In genomic region chr3:52087636-52088280, GRCm38 (mm10) we compare ENCODE assay signal across 8 mouse cellular contexts. TPM values are rescaled to one million over a fixed set of nuclear protein-coding genes. Genes with fewer than 3 reads are reported as not detected.
DNase-seq lines count a peak whose midpoint lies in the region; ATAC-seq and TF ChIP-seq lines count a peak whose summit lies in the region.

No protein-coding gene starts in this region.

- ATAC-seq in kidney, embryonic 16.5 days (ENCODE audit: low FRiP score, low TSS enrichment) = no peak; the same call in 1 of the 2 replicates
- ATAC-seq in intestine, embryonic 14.5 days (replicated peaks; ENCODE audit: low FRiP score, low TSS enrichment, low read depth) = no peak

- H3K36me3 ChIP-seq in kidney, embryonic 16.5 days (ENCODE audit: insufficient read depth, low read length) = no peaks in the 10 kb centered on the region
- no peaks in the 10 kb centered on the region for H3K36me3 ChIP-seq in intestine, embryonic 14.5 days (ENCODE audit: control insufficient read depth, insufficient read depth, low read length)
- no peaks in the 10 kb centered on the region for H3K36me3 ChIP-seq in myocyte (ENCODE audit: control insufficient read depth, insufficient read depth)

- H3ac ChIP-seq in myocyte (ENCODE audit: control insufficient read depth, insufficient read length) = no peak overlapping the region

- peak overlapping the region; percentile 94 for H3K27ac ChIP-seq in kidney, embryonic 16.5 days (ENCODE audit: low read length)
- H3K27ac ChIP-seq in embryonic fibroblast, embryonic 13.5 days (ENCODE audit: insufficient read depth, low read length) = peak overlapping the region; percentile 89
- peak overlapping the region; percentile 95 for H3K27ac ChIP-seq in intestine, embryonic 14.5 days (ENCODE audit: low read depth)

- TF ChIP-seq POLR2A in embryonic fibroblast, embryonic 13.5 days (IDR thresholded peaks at IDR 0.05; ENCODE audit: low read depth, low read length) = no peak
- TF ChIP-seq POLR2A in myocyte (IDR thresholded peaks at IDR 0.05; ENCODE audit: insufficient read length, low read depth) = no peak

- H3K4me3 ChIP-seq in kidney, embryonic 16.5 days (ENCODE audit: low read length) = no peak overlapping the region
- H3K4me3 ChIP-seq in embryonic fibroblast, embryonic 13.5 days (ENCODE audit: insufficient read depth, low read length) = no peak overlapping the region
- H3K4me3 ChIP-seq in intestine, embryonic 14.5 days (ENCODE audit: low read depth, low read length) = no peak overlapping the region
- peak overlapping the region; percentile 18 for H3K4me3 ChIP-seq in myocyte

- DNase-seq in kidney, adult 18-20 months = no peak
- no peak for DNase-seq in intestine, embryonic 14.5 days (ENCODE audit: low spot score)
- no peak for DNase-seq in urinary bladder, postnatal 25 days (ENCODE audit: low spot score)
- no peak for DNase-seq in urinary bladder, postnatal 4 days (ENCODE audit: low spot score in 2 of 2)
- DNase-seq in gastrocnemius, adult 8-10 months (ENCODE audit: low spot score in 2 of 2) = no peak

- no peak for TF ChIP-seq CTCF in embryonic fibroblast, embryonic 13.5 days (IDR thresholded peaks at IDR 0.05; ENCODE audit: borderline replicate concordance, insufficient read depth, low read length)

- H3K4me2 ChIP-seq in kidney, embryonic 16.5 days (replicated peaks; ENCODE audit: low read depth, low read length) = peak overlapping the region; percentile 44
- peak overlapping the region; percentile 41; the same call in 1 of the 2 replicates for H3K4me2 ChIP-seq in intestine, embryonic 14.5 days (ENCODE audit: low read length)
- peak overlapping the region; percentile 86 for H3K4me2 ChIP-seq in myocyte (ENCODE audit: low read depth)

- H3K79me2 ChIP-seq in myocyte (ENCODE audit: control insufficient read depth, insufficient read depth) = peaks cover 66% of the 10 kb centered on the region

- no peaks in the 10 kb centered on the region for H3K27me3 ChIP-seq in kidney, embryonic 16.5 days (ENCODE audit: insufficient read depth, low read length)
- H3K27me3 ChIP-seq in intestine, embryonic 14.5 days (replicated peaks; ENCODE audit: control insufficient read depth, insufficient read depth, low read length) = no peaks in the 10 kb centered on the region
- H3K27me3 ChIP-seq in myocyte (ENCODE audit: control insufficient read depth, insufficient read depth, insufficient read length) = no peaks in the 10 kb centered on the region

- no peaks in the 10 kb centered on the region for H3K9me3 ChIP-seq in kidney, embryonic 16.5 days (ENCODE audit: low read length)
- H3K9me3 ChIP-seq in intestine, embryonic 14.5 days (ENCODE audit: control insufficient read depth, low read length) = no peaks in the 10 kb centered on the region

- peaks cover 51% of the 10 kb centered on the region for H3K4me1 ChIP-seq in kidney, embryonic 16.5 days (ENCODE audit: insufficient read depth, low read length)
- peaks cover 14% of the 10 kb centered on the region for H3K4me1 ChIP-seq in embryonic fibroblast, embryonic 13.5 days (ENCODE audit: control insufficient read depth, insufficient read depth, low read length)
- H3K4me1 ChIP-seq in intestine, embryonic 14.5 days (replicated peaks; ENCODE audit: control insufficient read depth, insufficient read depth, low read length) = peaks cover 44% of the 10 kb centered on the region

- peak overlapping the region; percentile 63 for H3K9ac ChIP-seq in kidney, embryonic 16.5 days (replicated peaks; ENCODE audit: low read length)
- no peak overlapping the region for H3K9ac ChIP-seq in intestine, embryonic 14.5 days (ENCODE audit: low read length)

- 69% methylated on average over 7 of the region's 7 CpGs for WGBS in kidney, embryonic 16.5 days
- WGBS in intestine, embryonic 14.5 days = 67% methylated on average over 7 of the region's 7 CpGs

TF ChIP-seq in myocyte, 11 proteins besides CTCF, POLR2A, EP300 and RAD21:
- TF ChIP-seq POLR2AphosphoS2 (IDR thresholded peaks at IDR 0.05; ENCODE audit: insufficient read length, low read depth) = no peak
- TF ChIP-seq REST (IDR thresholded peaks at IDR 0.05; ENCODE audit: insufficient read depth, insufficient read length) = no peak
- no peak for TF ChIP-seq CEBPB (IDR thresholded peaks at IDR 0.05; ENCODE audit: insufficient read depth, poor library complexity, severe bottlenecking)
- no peak for TF ChIP-seq TCF3 (IDR thresholded peaks at IDR 0.05; ENCODE audit: insufficient read length, low read depth)
- no peak for TF ChIP-seq MYOG (IDR thresholded peaks at IDR 0.05; ENCODE audit: control insufficient read depth in 1 of 3, insufficient read depth in 1 of 3, insufficient read length in 2 of 3, low read depth in 2 of 3)
- no peak for TF ChIP-seq MYOD1 (IDR thresholded peaks at IDR 0.05; ENCODE audit: control insufficient read depth in 1 of 3, insufficient read length in 2 of 3, low read depth in 2 of 3)
- no peak for TF ChIP-seq TCF12 (IDR thresholded peaks at IDR 0.05; ENCODE audit: insufficient read depth, poor library complexity, severe bottlenecking)
- no peak for TF ChIP-seq E2F4 (IDR thresholded peaks at IDR 0.05; ENCODE audit: insufficient read depth)
- no peak for TF ChIP-seq MAX (IDR thresholded peaks at IDR 0.05; ENCODE audit: low read depth)
- no peak for TF ChIP-seq USF1 (IDR thresholded peaks at IDR 0.05; ENCODE audit: low read depth)

RNA-seq across cellular contexts. Expression of gene Maml3, which starts 17.1 kb away (rescaled TPM):
- 6.7 and 8.1 TPM in 2 replicates for polyA plus RNA-seq in kidney, embryonic 16.5 days (2015; fragmentation: Nextera tagmentation; extraction: Ambion mirVana)
- 1.8 and 2.2 TPM in 2 replicates for polyA plus RNA-seq in embryonic fibroblast, embryonic 13.5 days (2011; ENCODE audit: insufficient read length, low read depth, missing spikeins)
- polyA plus RNA-seq in intestine, embryonic 14.5 days (2014; fragmentation: Nextera tagmentation; extraction: Ambion mirVana) = 6.5 and 7.9 TPM in 2 replicates
- 3.1 TPM for polyA plus RNA-seq in myocyte (2012; fragmentation: generic; extraction: Trizol)
- total RNA-seq in gastrocnemius, adult 8-10 months (2022) = 1 to 10 TPM; 1.2 to 2.4 (median 1.8) TPM
